Mouse (Mus musculus): Measurements from ENCODE around the gene Whamm. TPM values are rescaled to one million over a fixed set of nuclear protein-coding genes. Genes with fewer than 3 reads are reported as not detected.

Gene Whamm
- polyA plus RNA-seq, 1 experiment from 2014 or later = 4.4 TPM

GRCm38 (mm10) chr7:81577872-81578271 lies 6.8 kb downstream of the Whamm start:
- H3K36me3 ChIP-seq = peaks cover 25% of the 10 kb centered on the region
- no peaks in the 10 kb centered on the region for H3K27me3 ChIP-seq
- no peak overlapping the region for H3K4me3 ChIP-seq
- no peak overlapping the region for H3K4me2 ChIP-seq
- 0 out of 2 replicates have a peak, but pooled peaks cover under 1% of the 10 kb centered on the region for H3K4me1 ChIP-seq
- 82% methylated on average over 3 of the region's 3 CpGs for WGBS
- H3K9me3 ChIP-seq = no peaks in the 10 kb centered on the region
- ATAC-seq (ENCODE audit: insufficient number of reproducible peaks, insufficient read depth, low FRiP score, low TSS enrichment, low read depth) = no peak
- no peak overlapping the region for H3K27ac ChIP-seq
- no peak overlapping the region for H3K9ac ChIP-seq

- Histone ChIP-seq H3K36me3 (peaks cover 25% of the 10 kb centered on the region), H3K4me3 (no peak overlapping the region), H3K9ac (no peak overlapping the region), H3K9me3 (no peaks in the 10 kb centered on the region), H3K4me1 (no peaks in the 10 kb centered on the region), H3K27ac (no peak overlapping the region), H3K27me3 (no peaks in the 10 kb centered on the region), H3K4me2 (no peak overlapping the region)
- ATAC-seq (ENCODE audit: insufficient number of reproducible peaks, insufficient read depth, low FRiP score, low TSS enrichment, low read depth) = no peak
- WGBS = 88% methylated on average over 7 of the region's 7 CpGs
Observed at GRCm38 (mm10) chr7:81578413-81578812, 7.3 kb downstream of the Whamm start.

GRCm38 (mm10) chr7:81579312-81579711 lies 8.2 kb downstream of the Whamm start:
- no peaks in the 10 kb centered on the region for H3K9me3 ChIP-seq
- H3K4me2 ChIP-seq = no peak overlapping the region
- 92% methylated on average over 5 of the region's 5 CpGs for WGBS
- H3K4me3 ChIP-seq = no peak overlapping the region
- H3K4me1 ChIP-seq = no peaks in the 10 kb centered on the region
- H3K27ac ChIP-seq = no peak overlapping the region
- no peaks in the 10 kb centered on the region for H3K27me3 ChIP-seq
- no peak overlapping the region for H3K9ac ChIP-seq
- H3K36me3 ChIP-seq = peaks cover 25% of the 10 kb centered on the region
- no peak for ATAC-seq (ENCODE audit: insufficient number of reproducible peaks, insufficient read depth, low FRiP score, low TSS enrichment, low read depth)

- whole genome bisulfite sequencing = 69% methylated on average over 3 of the region's 3 CpGs
Observed at GRCm38 (mm10) chr7:81583512-81583911, 12.4 kb downstream of the Whamm start.

GRCm38 (mm10) chr7:81585326-81585725 lies 14.3 kb downstream of the Whamm start:
- no peak overlapping the region for H3K4me2 ChIP-seq
- no peak for ATAC-seq (ENCODE audit: insufficient number of reproducible peaks, insufficient read depth, low FRiP score, low TSS enrichment, low read depth)
- WGBS = 87% methylated on average over 7 of the region's 7 CpGs
- H3K36me3 ChIP-seq = peaks cover 38% of the 10 kb centered on the region
- no peak overlapping the region for H3K9ac ChIP-seq
- H3K9me3 ChIP-seq = no peaks in the 10 kb centered on the region
- no peaks in the 10 kb centered on the region for H3K4me1 ChIP-seq
- no peak overlapping the region for H3K27ac ChIP-seq
- H3K4me3 ChIP-seq = no peak overlapping the region
- H3K27me3 ChIP-seq = no peaks in the 10 kb centered on the region

More at GRCm38 (mm10) chr7:81583512-81583911, 12.4 kb downstream of the Whamm start:
- H3K4me1 ChIP-seq = no peaks in the 10 kb centered on the region
- H3K27me3 ChIP-seq = no peaks in the 10 kb centered on the region
- no peak overlapping the region for H3K9ac ChIP-seq
- peaks cover 41% of the 10 kb centered on the region for H3K36me3 ChIP-seq
- no peaks in the 10 kb centered on the region for H3K9me3 ChIP-seq
- H3K27ac ChIP-seq = no peak overlapping the region
- no peak overlapping the region for H3K4me2 ChIP-seq
- H3K4me3 ChIP-seq = no peak overlapping the region
- no peak for ATAC-seq (ENCODE audit: insufficient number of reproducible peaks, insufficient read depth, low FRiP score, low TSS enrichment, low read depth)

GRCm38 (mm10) chr7:81587238-81587637 lies 16.2 kb downstream of the Whamm start:
- H3K36me3 ChIP-seq = peaks cover 42% of the 10 kb centered on the region
- no peak overlapping the region for H3K27ac ChIP-seq
- 81% methylated on average over 4 of the region's 4 CpGs for WGBS

GRCm38 (mm10) chr7:81592686-81593085 lies 21.6 kb downstream of the Whamm start:
- Histone ChIP-seq H3K4me1 (0 out of 2 replicates have a peak, but pooled peaks cover 8% of the 10 kb centered on the region), H3K27ac (no peak overlapping the region), H3K36me3 (peaks cover 57% of the 10 kb centered on the region), H3K4me3 (no peak overlapping the region), H3K4me2 (no peak overlapping the region), H3K9ac (no peak overlapping the region), H3K27me3 (no peaks in the 10 kb centered on the region), H3K9me3 (no peaks in the 10 kb centered on the region)
- 77% methylated on average over 9 of the region's 9 CpGs for WGBS
- ATAC-seq (ENCODE audit: insufficient number of reproducible peaks, insufficient read depth, low FRiP score, low TSS enrichment, low read depth) = no peak

More at GRCm38 (mm10) chr7:81587238-81587637, 16.2 kb downstream of the Whamm start:
- Histone ChIP-seq H3K9ac (no peak overlapping the region), H3K4me3 (no peak overlapping the region), H3K9me3 (no peaks in the 10 kb centered on the region), H3K27me3 (no peaks in the 10 kb centered on the region), H3K4me1 (no peaks in the 10 kb centered on the region), H3K4me2 (no peak overlapping the region)
- no peak for ATAC-seq (ENCODE audit: insufficient number of reproducible peaks, insufficient read depth, low FRiP score, low TSS enrichment, low read depth)

- Histone ChIP-seq H3K27ac (no peak overlapping the region), H3K9me3 (no peaks in the 10 kb centered on the region), H3K36me3 (peaks cover 58% of the 10 kb centered on the region), H3K4me3 (no peak overlapping the region), H3K4me1 (0 out of 2 replicates have a peak, but pooled peaks cover 8% of the 10 kb centered on the region), H3K9ac (no peak overlapping the region), H3K4me2 (no peak overlapping the region), H3K27me3 (no peaks in the 10 kb centered on the region)
- WGBS = 91% methylated on average over 8 of the region's 8 CpGs
- ATAC-seq (ENCODE audit: insufficient number of reproducible peaks, insufficient read depth, low FRiP score, low TSS enrichment, low read depth) = no peak
Observed at GRCm38 (mm10) chr7:81593387-81593786, 22.3 kb downstream of the Whamm start.

- Histone ChIP-seq H3K4me3 (no peak overlapping the region), H3K9me3 (no peaks in the 10 kb centered on the region), H3K9ac (no peak overlapping the region), H3K36me3 (peaks cover 53% of the 10 kb centered on the region), H3K27me3 (no peaks in the 10 kb centered on the region), H3K27ac (no peak overlapping the region), H3K4me1 (peaks cover 13% of the 10 kb centered on the region; the same call in 1 of the 2 replicates), H3K4me2 (no peak overlapping the region)
- no peak for ATAC-seq (ENCODE audit: insufficient number of reproducible peaks, insufficient read depth, low FRiP score, low TSS enrichment, low read depth)
- 84% methylated on average over 5 of the region's 5 CpGs for WGBS
Observed at GRCm38 (mm10) chr7:81595056-81595455, 24.0 kb downstream of the Whamm start.

- Histone ChIP-seq H3K4me3 (no peak overlapping the region), H3K4me1 (peaks cover 13% of the 10 kb centered on the region; the same call in 1 of the 2 replicates), H3K27ac (no peak overlapping the region), H3K27me3 (no peaks in the 10 kb centered on the region), H3K36me3 (peaks cover 52% of the 10 kb centered on the region), H3K9me3 (no peaks in the 10 kb centered on the region), H3K4me2 (no peak overlapping the region), H3K9ac (no peak overlapping the region)
- WGBS = 87% methylated on average over 6 of the region's 6 CpGs
- no peak for ATAC-seq (ENCODE audit: insufficient number of reproducible peaks, insufficient read depth, low FRiP score, low TSS enrichment, low read depth)
Observed at GRCm38 (mm10) chr7:81596086-81596485, 25.0 kb downstream of the Whamm start.

- Histone ChIP-seq H3K27me3 (no peaks in the 10 kb centered on the region), H3K4me2 (no peak overlapping the region), H3K36me3 (peaks cover 43% of the 10 kb centered on the region), H3K9ac (no peak overlapping the region), H3K27ac (no peak overlapping the region), H3K4me1 (peaks cover 13% of the 10 kb centered on the region; the same call in 1 of the 2 replicates), H3K4me3 (no peak overlapping the region), H3K9me3 (no peaks in the 10 kb centered on the region)
- no peak for ATAC-seq (ENCODE audit: insufficient number of reproducible peaks, insufficient read depth, low FRiP score, low TSS enrichment, low read depth)
- 100% methylated on average over 1 of the region's 1 CpGs for WGBS
Observed at GRCm38 (mm10) chr7:81597660-81598059, 26.6 kb downstream of the Whamm start.

GRCm38 (mm10) chr7:81599379-81600280 lies 28.6 kb downstream of the Whamm start:
- Histone ChIP-seq H3K4me2 (no peak overlapping the region), H3K27me3 (no peaks in the 10 kb centered on the region), H3K9me3 (no peaks in the 10 kb centered on the region), H3K9ac (no peak overlapping the region), H3K4me3 (no peak overlapping the region), H3K36me3 (peaks cover 27% of the 10 kb centered on the region), H3K27ac (no peak overlapping the region), H3K4me1 (peaks cover 13% of the 10 kb centered on the region; the same call in 1 of the 2 replicates)
- WGBS = 63% methylated on average over 8 of the region's 8 CpGs
- ATAC-seq (ENCODE audit: insufficient number of reproducible peaks, insufficient read depth, low FRiP score, low TSS enrichment, low read depth) = no peak

All from embryonic facial prominence, embryonic 13.5 days (tissue).